Mouse (Mus musculus): ENCODE measurements around the gene Trim38.
A peak's percentile ranks its signal among the peaks of the same experiment; 100 is the strongest.

Gene Trim38

GRCm38 (mm10) chr13:23761871-23762821 lies 7.6 kb upstream of the Trim38 start, which contains the start of gene Hist1h3a:
TSS of gene Hist1h3a (minus strand) at chr13:23762386.
- DNase-seq (ENCODE audit: low spot score in 2 of 2) = peak; percentile 30 to 35

GRCm38 (mm10) chr13:23763242-23763585 lies 6.5 kb upstream of the Trim38 start:
- DNase-seq (ENCODE audit: low spot score in 2 of 2) = no peak

GRCm38 (mm10) chr13:23763586-23764323 lies 6.0 kb upstream of the Trim38 start, which contains the start of gene Hist1h1a:
TSS of gene Hist1h1a (plus strand) at chr13:23763666.
- DNase-seq (ENCODE audit: low spot score in 2 of 2) = peak; percentile 65 to 71

- no peak for DNase-seq (ENCODE audit: low spot score in 2 of 2)
Measured at GRCm38 (mm10) chr13:23764324-23765171, 5.2 kb upstream of the Trim38 start.

- DNase-seq (ENCODE audit: low spot score in 2 of 2) = no peak
Measured at GRCm38 (mm10) chr13:23765172-23765513, 4.6 kb upstream of the Trim38 start.

- no peak for DNase-seq (ENCODE audit: low spot score in 2 of 2)
Measured at GRCm38 (mm10) chr13:23766772-23767171, 2.9 kb upstream of the Trim38 start.

GRCm38 (mm10) chr13:23768834-23769397 lies 797 bp upstream of the Trim38 start:
- no peak for DNase-seq (ENCODE audit: low spot score in 2 of 2)

- DNase-seq (ENCODE audit: low spot score in 2 of 2) = no peak
Measured at GRCm38 (mm10) chr13:23772561-23773313, 3.0 kb downstream of the Trim38 start.

- no peak for DNase-seq (ENCODE audit: low spot score in 2 of 2)
Measured at GRCm38 (mm10) chr13:23778339-23778738, 8.6 kb downstream of the Trim38 start.

- no peak for DNase-seq (ENCODE audit: low spot score in 2 of 2)
Measured at GRCm38 (mm10) chr13:23779025-23779424, 9.3 kb downstream of the Trim38 start.

GRCm38 (mm10) chr13:23792520-23792919 lies 22.8 kb downstream of the Trim38 start:
- DNase-seq (ENCODE audit: low spot score in 2 of 2) = peak in 1 of 2 experiments; percentile 7

GRCm38 (mm10) chr13:23799405-23799804 lies 29.7 kb downstream of the Trim38 start:
- DNase-seq (ENCODE audit: low spot score in 2 of 2) = no peak

GRCm38 (mm10) chr13:23804532-23804931 lies 34.8 kb downstream of the Trim38 start:
- no peak for DNase-seq (ENCODE audit: low spot score in 2 of 2)

- DNase-seq (ENCODE audit: low spot score in 2 of 2) = no peak
Measured at GRCm38 (mm10) chr13:23806422-23807052, 36.8 kb downstream of the Trim38 start, which contains the start of gene Slc17a2. TSS of gene Slc17a2 (plus strand) at chr13:23806993.

- no peak for DNase-seq (ENCODE audit: low spot score in 2 of 2)
Measured at GRCm38 (mm10) chr13:23816148-23816547, 46.4 kb downstream of the Trim38 start.

- no peak for DNase-seq (ENCODE audit: low spot score in 2 of 2)
Measured at GRCm38 (mm10) chr13:23820179-23820940, 50.6 kb downstream of the Trim38 start.

GRCm38 (mm10) chr13:23822213-23822612 lies 52.5 kb downstream of the Trim38 start:
- no peak for DNase-seq (ENCODE audit: low spot score in 2 of 2)

GRCm38 (mm10) chr13:23826606-23827005 lies 56.9 kb downstream of the Trim38 start:
- DNase-seq (ENCODE audit: low spot score in 2 of 2) = no peak

GRCm38 (mm10) chr13:23833053-23833452 lies 63.3 kb downstream of the Trim38 start:
- DNase-seq (ENCODE audit: low spot score in 2 of 2) = peak in 1 of 2 experiments; percentile 10

Data from frontal cortex, postnatal 25 days (tissue).